Mouse (Mus musculus): ENCODE results near the gene Asb1. TPM values are rescaled to one million over a fixed set of nuclear protein-coding genes. Genes with fewer than 3 reads are reported as not detected.

Gene Asb1
- polyA plus RNA-seq (2012; rRNA removed), result 15.3 and 17.3 TPM in 2 replicates

GRCm38 (mm10) chr1:91540271-91540826 is at the start of gene Asb1:
Gene Asb1 (plus strand): TSS chr1:91540544.

DNA sequence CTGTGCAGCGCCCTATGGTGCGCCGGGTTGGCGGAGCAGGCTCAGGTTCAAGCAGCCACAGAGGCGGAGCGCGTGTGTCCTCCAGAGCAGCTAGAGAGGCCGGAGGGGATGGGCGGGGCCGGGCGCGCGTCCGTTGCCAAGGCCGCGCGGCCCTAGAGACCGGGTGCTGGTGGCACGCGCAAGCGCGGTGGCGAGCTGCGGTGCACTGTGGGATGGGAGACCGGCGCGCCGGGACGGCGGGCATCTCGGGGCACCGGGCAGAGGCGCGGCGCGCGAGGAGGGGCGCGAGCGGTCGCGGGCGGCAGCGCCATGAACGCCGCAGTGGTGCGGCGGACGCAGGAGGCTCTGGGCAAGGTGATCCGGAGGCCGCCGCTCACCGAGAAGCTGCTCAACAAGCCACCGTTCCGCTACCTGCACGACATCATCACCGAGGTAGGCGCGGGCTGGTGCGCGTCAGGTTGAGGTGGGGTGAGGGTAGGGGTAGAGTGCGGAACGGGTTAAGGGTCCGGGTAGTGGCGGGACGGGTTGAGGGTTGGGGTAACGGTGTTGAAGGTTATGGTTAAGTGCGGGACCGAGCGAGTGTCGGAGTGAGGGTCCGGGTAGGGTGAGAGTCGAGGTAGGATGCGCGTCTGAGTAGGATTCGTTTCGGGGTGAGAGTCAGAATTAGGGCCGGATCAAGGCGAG is 45.7 kb upstream of the Asb1 start, which contains the start of gene Traf3ip1:
TSS of gene Traf3ip1 (plus strand) at position 191 of the 684 bp plus-strand sequence.

Other genes with a start within 250 kb of the Asb1 start
- 9.1 and 10.6 TPM in 2 replicates for gene Scly, start 242.2 kb upstream of the Asb1 start, polyA plus RNA-seq (2012; rRNA removed)
- gene Espnl, start 218.5 kb upstream of the Asb1 start, polyA plus RNA-seq (2012; rRNA removed), result 0.09 and 0.14 TPM in 2 replicates
- 0.09 and 0.64 TPM in 2 replicates for gene Klhl30, start 189.5 kb upstream of the Asb1 start, polyA plus RNA-seq (2012; rRNA removed)
- 0.28 and 0.58 TPM in 2 replicates for gene Erfe, start 174.1 kb upstream of the Asb1 start, polyA plus RNA-seq (2012; rRNA removed)
- 129 and 131 TPM in 2 replicates for gene Ilkap, start 141.7 kb upstream of the Asb1 start, polyA plus RNA-seq (2012; rRNA removed)
- gene Hes6, start 126.5 kb upstream of the Asb1 start, polyA plus RNA-seq (2012; rRNA removed), result 113 and 114 TPM in 2 replicates
- gene Per2, start 81.2 kb upstream of the Asb1 start, polyA plus RNA-seq (2012; rRNA removed), result 8.6 and 8.9 TPM in 2 replicates
- gene Traf3ip1, start 45.9 kb upstream of the Asb1 start, polyA plus RNA-seq (2012; rRNA removed), result 19.6 and 20.5 TPM in 2 replicates

All from central nervous system, embryonic 18 days (tissue).